Mouse (Mus musculus): ENCODE results near the gene Wipi2. TPM values are rescaled to one million over a fixed set of nuclear protein-coding genes. Genes with fewer than 3 reads are reported as not detected.

Gene Wipi2
- total RNA-seq, 2 experiments from 2014 or later, result 24.9 to 28.8 TPM

- DNase-seq, result no peak
- intact Hi-C loops (cut with DNase I), result loop anchor here (5.0 kb wide), 4 partner anchors 44 to 239 kb away; no protein-coding TSS in a partner anchor
Measured at GRCm38 (mm10) chr5:142716056-142716455, 88.6 kb downstream of the Wipi2 start.

- intact Hi-C loops (cut with DNase I), result loop anchor here (5.0 kb wide), 4 partner anchors 46 to 241 kb away; no protein-coding TSS in a partner anchor
- peak; percentile 72 to 79 for DNase-seq
Measured at GRCm38 (mm10) chr5:142718037-142718436, 90.5 kb downstream of the Wipi2 start.

DNA sequence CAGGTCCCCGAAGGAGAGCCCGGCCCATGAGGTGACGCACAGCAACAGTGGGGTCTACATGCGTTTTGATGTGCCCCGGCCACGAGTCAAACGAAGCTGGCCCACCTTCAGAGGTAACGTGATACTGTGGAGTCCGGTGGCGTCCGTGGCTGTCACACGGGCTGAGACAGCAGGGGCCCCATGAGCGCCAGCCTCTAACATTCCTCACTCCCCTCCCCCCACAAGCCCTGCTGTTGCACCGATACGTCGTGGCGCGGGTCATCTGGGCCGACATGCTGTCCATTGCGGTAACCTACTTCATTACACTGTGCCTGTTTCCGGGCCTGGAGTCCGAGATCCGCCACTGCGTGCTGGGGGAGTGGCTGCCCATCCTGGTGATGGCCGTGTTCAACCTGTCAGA, 91.0 kb downstream of the Wipi2 start:
- DNase-seq, result no peak
- intact Hi-C loops (cut with DNase I), result loop anchor here (5.0 kb wide), 4 partner anchors 46 to 241 kb away; no protein-coding TSS in a partner anchor

DNA sequence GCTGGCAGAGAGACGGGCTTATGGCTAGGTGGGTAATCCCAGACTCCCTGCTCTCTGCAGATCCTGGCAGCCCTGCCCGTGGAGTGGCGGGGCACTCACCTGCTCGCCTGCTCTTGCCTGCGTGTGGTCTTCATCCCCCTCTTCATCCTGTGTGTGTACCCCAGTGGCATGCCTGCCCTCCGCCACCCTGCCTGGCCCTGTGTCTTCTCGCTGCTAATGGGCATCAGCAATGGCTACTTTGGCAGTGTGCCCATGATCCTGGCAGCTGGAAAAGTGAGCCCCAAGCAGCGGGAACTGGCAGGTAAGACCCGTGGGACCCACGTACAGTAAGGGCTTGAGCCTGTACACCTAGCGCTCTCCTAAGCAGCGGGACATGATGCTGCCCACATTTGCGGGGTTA, 92.4 kb downstream of the Wipi2 start:
- intact Hi-C loops (cut with DNase I), result loop anchor here (5.0 kb wide), 6 partner anchors 48 to 243 kb away; no protein-coding TSS in a partner anchor
- DNase-seq, result no peak

Other genes with a start within 250 kb of the Wipi2 start
- gene Foxk1, start 226.2 kb upstream of the Wipi2 start, total RNA-seq (2021), result 10 to 100 TPM; 12.5 to 14.5 TPM
- 1 to 10 TPM; 3.4 to 4.2 TPM for gene Ap5z1, start 163.8 kb upstream of the Wipi2 start, total RNA-seq (2021)
- gene Papolb, start 97.6 kb upstream of the Wipi2 start, total RNA-seq (2021), result under 1 TPM in 1 of 2 experiments, not detected in 1; 0.10 TPM
- gene Radil, start 76.6 kb upstream of the Wipi2 start, total RNA-seq (2021), result 1 to 10 TPM; 1.3 to 2.8 TPM
- gene Mmd2, start 18.9 kb upstream of the Wipi2 start, total RNA-seq (2021), result not detected
- gene Slc29a4, start 64.8 kb downstream of the Wipi2 start, total RNA-seq (2021), result under 1 TPM; 0.27 to 0.54 TPM
- gene Tnrc18, start 190.0 kb downstream of the Wipi2 start, total RNA-seq (2021), result 10 to 100 TPM; 27.1 to 27.6 TPM